Mouse (Mus musculus) thymus, postnatal 36 days (tissue): Measurements from ENCODE around the gene Depdc5.
"Not testable (repeated sequence)": the region's sequence is repeated elsewhere in the genome, so short reads cannot be mapped to it uniquely, and the experiment has no call there.

Experiments
- DNase-seq, 2 experiments: peaks; one replicate each; pipeline ENCODE4 v3.0.0; 2022; ENCODE audit warnings: mixed read lengths in 2 of 2

The Depdc5 gene

DNA sequence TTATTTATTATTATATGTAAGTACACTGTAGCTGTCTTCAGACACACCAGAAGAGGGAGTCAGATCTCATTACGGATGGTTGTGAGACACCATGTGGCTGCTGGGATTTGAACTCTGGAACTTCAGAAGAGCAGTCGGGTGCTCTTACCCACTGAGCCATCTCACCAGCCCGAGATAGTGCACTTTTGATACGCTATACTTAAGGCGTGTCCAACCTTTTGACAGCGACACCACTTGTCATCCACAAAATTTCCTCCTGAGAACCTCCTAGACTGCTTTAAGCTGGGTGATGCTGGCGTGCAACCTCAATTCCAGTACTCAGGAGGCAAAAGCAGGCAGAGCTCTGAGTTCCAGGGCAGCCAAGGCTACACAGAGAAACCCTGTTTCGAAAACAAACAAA, 170.1 kb downstream of the Depdc5 start:
- DNase-seq, result not testable (repeated sequence)

- DNase-seq, result peak; percentile 40 to 59
These were observed 170.6 kb downstream of the Depdc5 start for GRCm38 (mm10) chr5:33034100-33034499.

DNA sequence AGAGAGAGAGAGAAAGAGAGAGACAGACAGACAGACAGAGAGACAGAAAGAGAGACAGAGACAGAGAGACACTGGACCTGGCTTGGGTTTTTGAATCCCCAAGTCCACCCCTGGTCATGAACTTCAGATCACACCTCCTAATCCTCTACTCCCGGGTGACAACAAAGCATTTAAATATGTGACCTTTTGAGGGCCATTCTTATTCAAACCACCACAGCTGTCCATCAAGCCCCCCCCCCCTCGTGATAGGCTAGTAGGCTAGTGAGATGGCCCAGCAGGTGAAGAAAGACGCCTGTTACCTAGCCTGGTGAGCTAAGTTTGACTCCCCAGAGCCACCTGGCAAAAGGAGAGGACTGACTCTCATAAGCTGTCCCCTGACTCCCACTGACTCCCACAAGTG, 171.4 kb downstream of the Depdc5 start:
- no peak for DNase-seq

- no peak for DNase-seq
These were observed 175.4 kb downstream of the Depdc5 start for GRCm38 (mm10) chr5:33038656-33039509.

DNA sequence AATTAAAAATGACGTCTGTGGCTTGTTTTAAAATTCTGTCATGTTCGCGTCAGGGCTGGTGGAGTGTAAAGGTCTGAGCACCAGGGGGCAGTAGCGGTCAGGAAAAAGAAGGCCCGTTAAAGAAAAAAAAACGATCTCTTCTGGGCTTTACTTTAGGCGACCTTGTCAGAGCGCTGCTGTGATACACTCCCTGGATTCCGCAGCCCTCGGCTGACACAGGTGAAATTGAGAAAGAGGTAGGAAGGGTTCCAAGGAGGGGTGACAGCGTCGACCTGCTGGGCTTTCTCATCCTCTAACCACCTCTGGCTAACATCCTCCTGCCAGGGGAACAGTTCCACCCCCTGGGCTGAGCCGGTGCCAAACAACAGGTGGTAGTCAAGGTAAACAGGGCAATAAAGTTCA, 176.0 kb downstream of the Depdc5 start:
- DNase-seq, result peak; percentile 55 to 64

GRCm38 (mm10) chr5:33040735-33041134, 177.2 kb downstream of the Depdc5 start:
- not testable (repeated sequence) for DNase-seq

DNA sequence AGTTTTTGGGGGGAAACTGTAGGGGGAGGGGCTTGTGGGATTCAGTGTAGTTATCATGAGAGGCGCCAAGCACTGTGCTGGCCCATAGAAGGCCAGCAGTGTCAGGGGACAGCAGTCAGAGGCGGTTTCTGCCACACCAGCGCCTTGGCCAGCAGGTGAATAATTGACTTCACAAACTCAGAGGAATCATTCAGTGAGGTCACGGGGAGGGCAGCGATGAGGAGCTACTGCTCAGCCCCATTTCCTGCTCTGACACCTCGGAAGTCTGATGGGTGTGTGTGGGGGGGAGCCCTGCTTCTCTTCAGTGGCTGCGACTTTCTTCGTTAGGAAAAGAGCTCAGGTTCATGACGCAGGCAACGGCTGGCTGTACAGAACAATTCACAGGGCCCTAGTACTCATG, 179.9 kb downstream of the Depdc5 start:
- DNase-seq, result no peak
